Mouse (Mus musculus) mesoderm, embryonic 11.5 days (tissue): ENCODE results near the gene Insr.
"Not testable (repeated sequence)": the region's sequence is repeated elsewhere in the genome, so short reads cannot be mapped to it uniquely, and the experiment has no call there.

Experiments used
- DNase-seq: peaks from one replicate; pipeline ENCODE4 v3.0.0-alpha.2; 2012; ENCODE audit warnings: low read depth, low spot score

Insr gene

DNA sequence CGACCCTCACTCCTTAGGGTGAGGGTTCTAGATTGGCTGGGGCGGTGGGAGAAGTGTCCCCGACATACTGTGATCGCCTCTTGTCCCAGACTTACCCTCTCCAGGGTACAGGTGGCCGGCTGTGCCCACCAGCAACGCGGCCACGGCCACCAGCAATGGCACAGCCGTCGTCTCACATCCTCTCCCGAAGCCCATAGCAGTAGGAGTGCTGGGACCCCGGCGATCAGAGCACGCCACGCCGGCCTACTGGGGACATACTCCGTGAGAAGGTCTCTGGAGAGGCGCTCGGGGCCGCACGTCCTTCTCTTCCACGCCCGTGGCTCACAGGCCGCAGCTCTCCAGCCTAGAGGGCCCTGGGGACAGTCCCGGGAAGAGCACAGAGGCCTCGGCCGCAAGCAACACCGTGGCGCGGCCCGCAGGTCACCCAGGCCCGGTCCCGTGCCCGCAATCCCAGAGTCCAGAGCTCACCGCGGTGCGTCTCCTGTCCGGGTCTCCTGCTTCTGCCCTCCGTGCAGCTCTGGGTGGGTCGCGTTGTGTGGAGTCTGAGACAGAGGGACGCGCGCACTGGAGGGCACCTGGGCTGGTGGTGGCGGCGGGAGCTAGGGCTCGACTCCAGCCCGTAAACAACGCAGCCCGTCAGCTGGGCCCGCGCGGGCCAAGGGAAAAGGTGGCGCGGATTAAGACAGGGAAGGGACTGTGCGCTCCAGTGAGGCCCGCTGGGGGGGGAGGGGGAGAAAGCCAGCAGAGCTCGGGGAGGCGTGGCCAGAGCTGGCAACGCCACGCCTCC is at the start of gene Insr:
Insr (minus strand) TSS at position 684 of the 787 bp plus-strand sequence.
- peak; percentile 96 for DNase-seq

DNA sequence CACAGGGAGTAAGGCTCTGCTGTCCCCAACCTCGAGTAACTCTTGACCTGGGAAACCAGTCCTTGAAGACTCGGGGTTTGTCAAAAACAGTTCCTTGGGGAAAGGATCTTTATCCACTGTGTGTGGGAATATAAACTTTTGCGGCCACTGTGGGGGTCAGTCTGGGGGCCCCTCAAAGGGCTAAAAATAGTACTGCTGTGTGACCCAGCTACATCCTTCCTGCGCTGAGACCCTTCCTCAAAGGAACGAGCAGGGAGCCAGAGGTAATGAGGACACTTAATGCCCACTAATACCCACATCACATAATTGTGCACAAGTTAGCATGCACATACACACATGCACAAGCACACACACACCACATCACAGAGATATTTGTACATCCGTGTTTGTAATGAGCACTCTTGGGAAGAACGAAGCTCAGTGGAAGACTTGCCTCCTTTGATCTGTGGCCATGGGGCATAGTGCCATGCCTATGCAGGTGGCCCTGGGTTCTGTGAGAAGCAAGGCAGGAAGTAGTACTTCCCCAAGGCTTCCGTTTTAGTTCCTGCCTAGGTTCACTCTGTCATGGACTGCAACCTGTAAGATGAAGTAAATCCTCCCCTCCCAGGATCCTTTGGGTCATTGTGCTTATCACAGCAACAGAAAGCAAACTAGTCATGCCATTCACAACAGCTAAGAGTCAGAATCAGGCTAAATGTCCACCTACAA is 48.3 kb upstream of the Insr start:
- no peak for DNase-seq

DNA sequence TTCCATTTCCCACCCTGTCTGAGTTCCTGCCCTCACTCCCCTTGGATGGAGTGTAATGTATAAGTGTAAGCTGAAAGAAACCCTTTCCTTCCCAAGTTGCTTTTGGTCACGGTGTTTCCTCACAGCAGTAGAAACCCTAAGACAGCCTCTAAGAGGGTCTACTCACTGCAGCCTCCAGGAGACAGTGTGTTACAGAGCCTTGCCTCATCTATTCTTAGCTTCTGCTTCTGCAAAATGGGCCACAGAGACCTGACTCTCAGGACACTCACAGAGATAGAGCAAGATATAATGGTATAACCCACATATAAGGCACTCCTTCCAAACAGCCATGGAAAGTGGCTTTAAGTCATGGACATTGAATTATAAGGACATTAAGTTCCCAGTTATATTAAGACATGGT is 47.6 kb upstream of the Insr start:
- DNase-seq = no peak

DNA sequence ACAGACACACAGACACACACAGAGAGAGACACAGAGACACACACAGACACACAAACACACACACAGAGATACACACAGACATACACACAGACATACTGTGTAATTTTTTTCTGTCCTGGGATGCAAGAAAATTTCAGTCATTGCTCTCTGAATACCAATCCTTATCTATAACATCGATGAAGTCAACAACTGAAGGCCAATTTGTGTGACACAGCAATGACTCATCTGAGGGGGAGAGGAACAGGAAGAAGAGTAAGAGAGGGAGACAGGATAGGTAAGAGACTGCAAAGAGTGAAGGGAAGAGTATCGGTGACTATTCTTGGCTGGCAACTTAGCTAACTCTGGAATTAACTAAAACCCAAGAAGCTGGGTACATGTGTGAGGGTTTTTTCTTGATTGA is 44.8 kb upstream of the Insr start:
- DNase-seq = no peak

DNA sequence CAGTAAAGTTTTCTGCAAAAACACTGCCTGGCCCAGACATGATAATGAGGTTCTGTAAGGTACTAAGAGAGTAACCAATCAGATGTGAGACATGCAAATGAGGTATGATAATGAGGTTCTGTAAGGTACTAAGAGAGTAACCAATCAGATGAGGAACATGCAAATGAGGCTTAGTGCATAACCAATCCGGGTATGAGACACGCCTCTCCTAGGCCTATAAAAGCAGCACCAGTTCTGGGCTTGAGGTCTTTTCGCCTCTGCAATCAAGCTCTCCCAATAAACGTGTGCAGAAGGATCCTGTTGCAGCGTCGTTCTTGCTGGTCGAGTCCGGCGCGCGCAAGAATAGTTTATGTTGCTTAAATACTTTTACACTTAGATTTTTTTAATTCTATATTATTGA is 39.9 kb upstream of the Insr start:
- DNase-seq = not testable (repeated sequence)

DNA sequence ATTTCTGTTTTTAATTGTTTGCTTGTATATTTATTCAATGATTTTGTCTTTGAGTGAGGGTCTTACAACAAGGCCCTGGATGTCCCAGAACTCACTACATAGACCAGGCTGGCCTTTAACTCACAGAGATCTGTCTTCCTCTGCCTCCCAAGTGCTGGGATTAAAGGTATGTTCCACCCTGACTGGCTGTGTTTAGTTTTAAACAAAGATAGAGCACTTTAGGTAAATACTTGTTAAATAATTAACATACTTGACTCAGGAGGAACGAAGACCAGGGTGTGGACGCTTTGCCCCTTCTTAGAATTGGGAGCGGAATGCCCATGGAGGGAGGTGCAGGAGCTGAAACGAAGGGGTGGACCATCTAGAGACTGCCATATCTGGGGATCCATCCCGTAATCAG is 37.2 kb upstream of the Insr start:
- DNase-seq = no peak

DNA sequence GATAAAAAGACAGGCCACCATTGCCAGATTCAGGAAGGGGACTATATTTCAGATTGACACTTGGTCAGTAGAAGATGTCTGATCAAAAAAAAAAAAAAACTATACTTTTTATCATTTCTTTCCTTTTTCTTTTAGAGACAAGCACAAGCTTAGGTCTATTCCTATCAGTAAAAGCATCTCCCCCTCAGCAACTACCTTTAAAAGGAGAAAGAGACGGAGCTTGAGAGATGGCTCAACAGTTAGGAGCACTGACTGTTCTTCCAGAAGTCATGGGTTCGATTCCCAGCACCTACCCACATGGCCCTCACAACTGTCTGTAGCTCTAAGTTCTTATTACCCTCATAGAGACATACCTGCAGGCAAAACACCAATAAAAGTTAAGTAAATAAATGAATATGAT is 34.9 kb upstream of the Insr start:
- no peak for DNase-seq

DNA sequence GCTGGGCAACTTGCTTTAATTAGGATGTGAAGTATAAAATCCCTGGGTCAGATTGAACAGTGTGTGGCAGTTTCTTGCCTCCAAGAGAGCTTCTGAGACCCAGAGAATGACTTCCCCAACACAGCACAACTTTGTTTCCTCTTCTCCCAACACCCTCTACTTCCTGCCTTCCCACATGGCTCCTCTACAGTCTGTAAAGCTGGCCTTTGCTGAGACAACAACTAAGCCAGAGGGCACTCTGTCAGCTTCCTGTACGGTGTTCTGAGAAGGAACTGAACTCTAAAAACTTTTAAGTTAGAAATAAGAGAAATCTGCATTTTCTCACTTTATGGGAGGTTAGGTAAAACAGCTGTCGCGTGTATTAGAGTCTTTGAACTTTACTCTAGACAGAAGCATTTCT is 34.4 kb upstream of the Insr start:
- DNase-seq = no peak

DNA sequence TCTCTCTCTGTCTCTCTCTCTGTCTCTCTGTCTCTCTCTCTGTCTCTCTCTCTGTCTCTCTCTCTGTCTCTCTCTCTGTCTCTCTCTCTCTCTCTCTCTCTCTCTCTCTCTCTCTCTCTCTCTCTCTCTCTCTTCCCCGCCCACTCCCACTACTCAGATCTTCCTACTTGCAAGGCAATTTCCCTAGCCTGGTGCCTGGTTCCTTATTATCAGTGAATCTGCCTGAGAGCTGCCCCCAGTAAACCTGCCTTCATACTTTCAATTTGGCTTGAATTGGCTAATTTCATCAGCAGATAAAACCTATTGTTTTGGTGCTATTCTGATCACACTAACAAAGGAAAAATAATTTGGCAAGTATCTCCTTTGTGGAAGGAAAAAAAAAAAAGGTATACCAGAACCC is 34.0 kb upstream of the Insr start:
- not testable (repeated sequence) for DNase-seq

DNA sequence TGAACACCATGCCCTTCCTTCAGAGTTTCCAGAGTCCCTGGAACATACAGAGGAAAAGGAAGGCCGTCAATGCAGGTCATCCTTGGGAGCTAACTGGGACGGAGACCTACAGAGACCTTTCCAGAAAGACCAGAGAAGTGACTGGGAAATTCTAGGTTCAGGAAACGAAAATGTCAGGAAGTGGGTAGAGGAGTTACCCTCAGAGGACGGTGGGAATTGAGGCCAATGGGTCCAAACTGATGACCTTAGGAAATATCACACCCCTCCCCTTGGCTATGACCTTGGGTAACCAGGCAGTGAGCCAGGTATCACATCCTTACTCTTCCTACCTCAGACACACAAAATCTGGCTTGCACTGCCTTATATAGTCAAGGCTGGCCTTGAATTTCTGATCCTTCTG is 32.1 kb upstream of the Insr start:
- DNase-seq = no peak

DNA sequence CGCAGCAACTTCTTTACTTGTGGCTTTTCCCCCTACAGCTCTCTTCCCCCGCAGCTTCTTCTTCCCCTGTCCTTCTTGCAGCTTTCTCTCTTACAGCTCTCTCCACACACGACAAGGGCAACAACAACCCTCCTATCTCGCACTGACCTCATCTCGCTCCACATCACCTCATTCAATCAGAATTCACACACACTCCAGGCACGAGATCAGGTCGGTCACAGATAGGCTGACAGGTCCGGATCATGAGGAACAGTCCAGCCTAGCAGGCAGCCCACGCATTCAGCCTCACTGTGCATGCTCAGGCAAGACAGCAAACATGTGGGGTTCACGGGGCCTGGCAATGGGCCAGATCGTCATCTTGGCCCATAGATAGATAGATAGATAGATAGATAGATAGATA is 30.2 kb upstream of the Insr start:
- no peak for DNase-seq

DNA sequence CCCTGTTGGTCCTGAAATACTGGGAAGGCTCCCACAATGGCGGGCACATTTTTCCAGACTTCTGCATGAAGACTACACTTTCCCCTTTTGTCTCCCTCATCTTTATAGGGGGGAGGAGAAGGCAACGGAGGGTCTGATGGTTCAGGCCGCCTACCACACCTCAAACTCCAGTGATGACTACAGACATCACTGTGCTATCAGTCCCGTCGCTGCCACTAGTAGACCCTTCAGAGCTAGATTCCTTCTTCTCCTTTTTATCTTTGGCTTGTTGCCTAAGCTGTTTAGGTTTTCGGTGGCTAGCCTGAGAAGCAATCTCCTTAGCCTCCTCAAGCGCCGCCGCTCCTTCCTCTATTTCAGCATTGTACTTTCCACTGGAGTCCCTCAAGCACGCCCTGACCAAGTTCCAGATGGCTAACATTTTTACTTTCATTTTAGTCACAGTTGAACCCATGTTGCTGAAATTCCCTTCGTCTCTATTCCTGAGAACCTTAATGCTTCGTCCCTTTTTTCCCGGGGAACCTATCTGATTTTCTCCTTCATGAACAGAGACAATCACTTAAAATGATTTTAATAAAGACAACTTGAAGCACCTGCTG is 28.9 kb upstream of the Insr start:
- DNase-seq = not testable (repeated sequence)

DNA sequence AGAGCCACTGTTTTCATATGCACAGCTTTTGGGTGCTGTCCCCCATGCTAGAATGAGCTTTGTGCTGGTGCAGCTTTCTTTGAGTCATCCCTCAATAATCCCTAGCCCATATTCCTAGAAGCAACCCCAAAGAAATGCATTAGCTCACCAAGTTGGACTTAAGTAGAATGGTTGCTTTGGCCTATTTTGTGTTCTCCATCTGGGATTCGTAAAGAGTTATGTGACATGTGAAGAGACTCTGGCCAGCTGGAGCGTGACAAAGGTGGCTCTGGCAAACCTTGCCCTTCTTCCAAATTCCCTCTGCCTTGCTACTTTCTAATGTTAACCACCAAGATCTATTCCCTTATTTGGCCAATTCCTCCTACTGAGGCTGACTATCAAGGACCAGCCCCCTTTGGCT is 22.7 kb upstream of the Insr start:
- DNase-seq = no peak

DNA sequence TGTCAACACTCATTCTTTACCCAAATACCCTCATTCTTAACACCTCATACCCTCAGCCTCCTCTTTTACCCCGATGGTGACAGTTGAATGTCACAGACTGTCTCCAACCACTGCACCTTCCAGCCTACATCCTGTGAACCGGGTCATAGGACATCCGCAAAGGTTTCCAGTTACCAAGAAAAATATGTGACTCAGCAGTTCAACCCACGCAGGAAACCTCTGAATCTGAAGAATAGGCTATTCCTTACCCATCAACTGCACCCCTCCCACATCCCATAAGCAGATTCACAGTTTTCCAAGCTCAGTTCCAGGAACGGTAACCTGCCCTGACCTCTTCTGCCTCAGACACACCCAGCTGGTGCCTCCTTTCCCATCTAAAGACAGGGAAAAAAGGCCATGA is 19.9 kb upstream of the Insr start:
- DNase-seq = no peak

DNA sequence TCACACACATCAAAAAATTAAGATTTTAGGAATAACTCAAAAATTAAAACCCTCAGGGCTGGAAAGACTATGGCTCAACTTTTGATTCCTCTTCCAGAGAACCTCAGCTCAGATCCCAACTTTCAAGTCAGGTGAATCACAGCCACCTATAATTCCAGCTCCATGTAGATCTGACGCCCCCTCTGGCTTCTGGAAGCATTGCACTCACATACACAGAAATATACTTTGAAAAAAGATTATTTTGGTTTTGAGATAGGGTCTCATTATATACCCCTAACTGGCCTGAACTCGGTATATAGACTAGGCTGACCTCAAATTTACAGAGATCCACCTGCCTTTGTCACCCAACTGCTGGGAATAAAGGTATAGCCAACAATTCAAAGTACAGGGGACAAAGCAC is 6.4 kb upstream of the Insr start:
- DNase-seq = no peak

DNA sequence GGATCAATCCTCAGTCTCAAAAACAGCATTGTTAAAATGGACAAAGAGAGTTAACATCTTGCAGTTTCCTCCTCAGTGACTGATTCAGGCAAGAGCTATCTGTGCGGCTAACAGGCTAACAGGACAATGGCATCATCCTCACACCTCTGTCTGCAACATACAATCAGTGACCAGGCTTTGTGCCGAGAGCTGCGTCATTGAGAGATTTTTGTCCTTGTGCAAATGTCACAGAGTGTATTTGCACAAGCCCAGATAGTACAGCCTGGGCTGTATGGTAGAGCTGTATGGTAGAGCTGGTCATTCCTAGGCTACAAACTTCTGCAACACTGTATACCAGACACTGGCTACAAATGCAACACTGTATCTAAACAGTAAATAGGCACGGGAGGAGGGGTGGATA is 5.2 kb upstream of the Insr start:
- no peak for DNase-seq

DNA sequence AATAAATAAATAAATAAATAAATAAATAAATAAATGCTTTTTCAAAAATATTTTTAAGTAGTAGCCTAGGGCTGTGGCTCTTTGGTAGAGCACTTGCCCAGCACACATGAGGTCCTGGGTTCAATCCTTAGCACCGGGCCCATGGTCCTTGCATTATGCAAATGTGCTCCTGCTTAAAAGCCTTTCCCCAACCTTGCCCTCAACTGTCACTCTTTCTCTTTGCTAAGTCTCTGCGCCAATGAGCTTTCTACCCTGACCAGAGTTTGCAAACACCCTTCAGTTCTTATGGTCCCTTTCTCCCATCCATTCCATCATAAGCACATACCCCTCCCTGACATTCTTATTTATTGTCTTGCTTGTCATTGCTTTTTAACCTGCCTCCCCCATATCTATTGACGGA is 1.9 kb upstream of the Insr start:
- no peak for DNase-seq

DNA sequence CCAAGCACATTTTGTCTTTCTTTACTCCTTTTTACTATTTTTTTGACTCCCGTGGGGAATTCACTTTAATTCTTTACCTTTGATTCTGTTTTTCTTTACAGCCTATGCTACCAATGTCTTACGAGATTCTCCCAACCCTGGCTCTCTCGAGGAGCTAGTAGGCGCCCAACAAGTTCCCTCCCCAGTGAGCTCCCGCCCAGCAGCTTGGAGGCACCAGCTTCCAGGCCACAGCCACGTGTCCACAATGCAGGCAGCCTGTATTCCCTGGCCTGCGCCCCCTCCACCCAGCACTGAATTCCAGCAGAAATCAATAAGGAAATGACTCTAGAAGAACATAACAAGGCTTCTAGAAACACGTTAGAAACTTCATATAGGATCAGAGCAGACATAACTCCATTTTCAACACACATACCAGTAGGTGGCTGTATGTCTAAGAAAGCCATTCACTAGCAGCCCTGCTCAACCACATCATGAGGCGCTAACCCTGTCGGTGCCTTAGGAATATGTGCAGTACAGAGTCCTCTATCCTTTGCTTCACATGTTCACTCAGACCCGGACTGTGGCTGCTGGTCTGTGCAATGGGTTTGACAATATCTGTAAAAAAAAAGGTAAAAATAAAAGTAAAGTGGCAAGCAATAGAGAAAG is 971 bp upstream of the Insr start:
- DNase-seq = no peak

DNA sequence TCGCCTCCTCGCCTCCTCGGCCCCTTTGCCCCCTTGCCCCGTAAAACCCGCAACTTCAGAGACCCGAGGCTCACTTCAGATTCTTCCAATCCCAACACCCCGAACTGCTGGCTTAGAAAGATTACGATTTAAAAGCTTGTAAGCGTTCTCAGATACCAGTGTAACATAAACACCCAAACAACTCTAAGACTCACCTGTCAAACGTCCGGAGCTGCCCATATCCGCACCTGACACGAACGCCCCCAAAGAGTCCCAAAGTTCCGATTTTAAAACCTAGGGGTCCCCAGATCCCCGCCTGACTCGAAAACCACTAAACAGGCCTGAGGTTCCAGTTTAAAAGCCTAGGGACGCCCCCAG is 282 bp upstream of the Insr start:
- DNase-seq = no peak

DNA sequence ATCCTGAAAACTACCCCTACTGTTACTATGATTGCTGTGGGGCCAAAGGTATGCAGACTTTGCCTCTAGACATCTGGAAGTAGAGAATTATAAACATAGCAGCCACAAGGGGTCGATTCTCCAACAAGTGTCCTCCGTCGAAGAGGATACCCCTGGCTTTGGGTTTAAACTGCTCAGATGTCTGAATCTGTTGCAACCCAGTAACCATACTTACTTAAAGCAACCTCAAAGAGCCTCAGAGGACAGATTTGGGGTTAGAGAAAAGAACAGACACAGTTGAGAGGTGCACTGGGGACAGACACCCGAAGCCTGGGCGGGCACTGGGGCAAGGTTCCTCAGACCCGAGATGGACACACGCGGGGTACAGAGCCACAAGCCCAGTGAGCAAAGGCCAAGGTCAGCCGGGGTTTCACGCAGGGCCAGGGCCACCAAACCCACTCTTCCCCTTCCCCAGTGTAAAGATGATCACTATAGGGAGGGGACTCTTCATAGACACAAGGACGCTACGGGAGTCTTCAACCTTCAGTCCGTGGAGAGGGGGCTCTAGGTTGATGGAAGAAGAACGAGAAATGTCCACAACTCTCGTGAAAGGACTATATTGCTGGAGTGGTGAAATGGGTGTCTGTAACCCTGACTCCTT is 1.1 kb downstream of the Insr start:
- DNase-seq = peak; percentile 39

DNA sequence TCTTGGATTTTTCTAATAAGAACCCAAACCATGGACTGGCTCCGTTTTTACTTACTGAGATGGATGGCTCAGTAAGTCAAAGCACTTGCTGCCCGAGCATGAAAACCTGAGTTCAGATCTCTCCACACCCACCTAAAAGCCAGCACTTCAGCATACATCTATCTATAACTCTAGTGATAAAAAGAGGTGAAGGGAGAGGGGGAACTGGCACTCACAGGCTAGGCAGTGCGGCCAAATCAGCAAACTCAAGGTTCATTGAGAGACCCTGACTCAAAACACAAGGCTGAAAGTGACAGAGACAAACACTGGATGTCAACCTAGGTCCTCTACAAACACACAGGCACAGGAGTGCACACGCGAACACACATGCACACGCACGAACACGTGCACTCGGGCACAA is 2.2 kb downstream of the Insr start:
- no peak for DNase-seq

DNA sequence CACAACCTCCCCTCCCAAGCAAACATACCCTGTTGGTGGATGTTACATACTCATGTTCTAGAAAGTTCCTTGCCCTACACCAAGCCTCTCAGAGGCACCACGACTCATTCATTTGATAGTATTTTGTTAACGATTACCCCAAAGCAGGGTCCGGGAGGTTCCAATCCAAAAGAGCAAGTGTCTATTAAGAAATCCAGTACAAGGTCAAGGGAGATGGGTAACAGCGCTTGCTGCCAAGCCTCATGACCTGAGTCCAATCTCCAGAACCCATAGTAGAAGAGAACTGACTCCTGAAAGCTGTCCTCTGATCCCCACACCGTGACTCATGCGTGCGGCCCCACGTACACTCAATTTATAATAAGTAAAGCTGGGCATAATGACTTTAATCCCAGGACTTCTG is 3.4 kb downstream of the Insr start:
- DNase-seq = no peak
